Mouse (Mus musculus) C2C12 (cell line): Measurements from ENCODE around the gene Nek7.

Experiments
- CEBPB ChIP-seq: IDR thresholded peaks from one replicate; pipeline ENCODE4 v1.6.1; 2011; ENCODE audit warnings: low read depth, mild to moderate bottlenecking, control low read depth, moderate library complexity
- CTCF ChIP-seq: IDR thresholded peaks from one replicate; pipeline ENCODE4 v1.5.1; 2011; ENCODE audit not compliant: control insufficient read depth, insufficient read depth, insufficient read length
- FOSL1 ChIP-seq: IDR thresholded peaks from one replicate; pipeline ENCODE4 v1.8.0; 2011; ENCODE audit warnings: mild to moderate bottlenecking, low read length; ENCODE audit not compliant: poor library complexity, insufficient read depth, severe bottlenecking
- MAX ChIP-seq: IDR thresholded peaks from one replicate; pipeline ENCODE4 v1.6.1; 2011; ENCODE audit warnings: mild to moderate bottlenecking, control low read depth
- MYOG ChIP-seq: IDR thresholded peaks from one replicate; pipeline ENCODE4 v1.6.1; 2011; ENCODE audit not compliant: control insufficient read depth, insufficient read length; ENCODE audit errors: extremely low read depth

GRCm38 (mm10) chr1:138622431-138622830, 2.5 kb upstream of the Nek7 start:
- TF ChIP-seq CTCF: no peak
- TF ChIP-seq MYOG: no peak
- no peak for TF ChIP-seq MAX
- no peak for TF ChIP-seq CEBPB
- TF ChIP-seq FOSL1: no peak
